Mouse (Mus musculus) CD4-positive helper T cell, adult 2 months (primary cell): ENCODE measurements at regions not wholly inside any gene's neighbourhood (a gene's known extent, or its start where the extent isn't known, plus 50 kb on each side); places are given as distances from the start of the nearest gene placed in this dataset.

Experiments used
- DNase-seq: peaks from one replicate; pipeline ENCODE4 v3.0.0-alpha.2; 2012; ENCODE audit warnings: low read depth, missing footprints, low spot score

DNA sequence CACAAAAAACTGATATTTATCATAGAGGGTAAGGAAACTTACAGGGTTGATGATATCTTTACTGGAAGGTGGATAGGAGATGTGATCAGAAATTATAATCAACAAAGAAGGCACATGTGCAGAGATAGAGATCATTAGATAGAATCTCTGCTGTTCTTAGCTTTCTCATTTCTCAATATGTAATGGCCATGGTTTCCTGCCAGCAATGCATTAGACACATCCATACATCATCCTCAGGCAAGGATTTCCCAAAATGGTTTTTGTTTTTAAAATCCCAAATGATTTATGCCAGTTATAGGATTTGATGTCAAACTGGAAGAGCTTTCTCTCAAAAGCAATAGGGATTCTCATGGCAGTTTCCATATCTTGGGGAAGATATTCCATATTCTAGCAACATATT is 52.0 kb upstream of the C030005K15Rik start:
- no peak for DNase-seq

DNA sequence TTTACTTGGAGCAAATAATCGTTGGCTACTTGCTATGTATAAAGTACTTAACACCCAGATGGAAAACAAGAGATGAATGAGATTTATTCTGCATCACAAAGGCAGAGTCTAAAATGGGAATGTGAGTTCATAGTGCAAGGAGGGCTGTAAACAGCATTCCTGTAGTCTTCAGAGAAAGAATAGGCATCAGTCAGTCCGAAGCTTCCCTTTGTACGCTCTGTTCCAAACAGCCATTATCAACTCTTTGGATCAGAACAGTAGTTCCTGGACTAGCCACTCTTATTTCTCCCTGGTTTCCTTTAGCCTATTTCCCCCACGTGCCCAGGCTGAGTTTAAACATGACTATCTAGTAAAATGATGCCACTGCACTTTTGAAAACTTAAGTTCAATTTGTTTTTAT is 52.8 kb upstream of the C030005K15Rik start:
- DNase-seq, result no peak

DNA sequence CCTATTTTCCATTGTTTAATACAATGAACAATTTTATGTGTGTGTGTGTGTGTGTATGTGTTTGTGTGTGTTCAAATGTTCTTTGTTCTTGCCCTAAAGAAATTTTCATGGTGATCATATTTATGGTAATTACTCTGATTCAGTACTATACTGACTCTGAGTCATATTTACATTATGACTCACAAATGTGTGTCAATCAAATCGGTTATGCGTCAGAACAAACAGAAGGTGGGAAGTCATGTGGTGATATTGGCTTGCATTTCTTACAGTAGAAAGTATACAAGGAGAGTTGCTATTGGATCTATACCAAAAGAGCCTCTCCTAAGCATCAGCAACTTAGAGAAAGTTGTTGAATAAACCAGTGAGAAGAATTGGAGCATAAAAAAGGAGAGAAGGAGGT is 67.2 kb upstream of the C030005K15Rik start:
- no peak for DNase-seq

DNA sequence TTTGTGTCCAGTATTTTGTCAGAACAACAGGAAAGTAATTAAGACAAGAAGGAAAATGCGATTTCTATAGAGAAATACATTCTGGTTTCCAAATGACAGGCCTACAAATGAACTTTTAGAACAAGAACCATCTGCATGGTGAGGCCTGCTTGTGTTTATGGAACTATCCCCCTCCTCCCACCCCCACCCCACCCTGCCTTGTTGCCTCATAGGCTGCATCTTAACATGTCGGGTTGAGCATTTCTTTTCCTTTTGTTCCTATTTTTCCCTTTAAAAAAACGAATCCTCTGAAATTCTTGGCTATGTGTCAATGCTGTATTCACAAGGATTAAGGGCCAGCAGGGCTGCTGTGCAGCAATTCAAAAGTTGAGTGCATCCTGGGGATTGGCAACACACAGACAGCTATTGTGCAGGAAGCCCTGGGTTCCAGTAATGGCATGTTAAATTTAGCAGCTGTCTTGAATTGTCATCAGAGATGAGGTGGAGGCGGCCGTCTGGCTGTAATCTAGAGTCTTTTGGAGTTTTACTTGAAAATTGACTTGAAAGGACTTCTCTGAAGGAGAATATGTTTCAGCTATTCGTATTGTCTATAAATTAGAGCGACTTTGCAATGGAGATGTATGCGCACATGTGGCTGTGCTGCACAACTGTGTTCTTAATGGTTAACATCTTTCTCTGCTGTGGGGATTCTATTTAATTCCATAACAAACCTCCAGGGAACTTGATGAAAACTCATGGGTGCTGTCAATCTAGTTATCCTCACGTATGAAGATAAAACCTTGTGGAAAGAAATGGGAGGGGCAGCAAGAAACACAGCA is 75.1 kb upstream of the C030005K15Rik start:
- DNase-seq, result no peak

DNA sequence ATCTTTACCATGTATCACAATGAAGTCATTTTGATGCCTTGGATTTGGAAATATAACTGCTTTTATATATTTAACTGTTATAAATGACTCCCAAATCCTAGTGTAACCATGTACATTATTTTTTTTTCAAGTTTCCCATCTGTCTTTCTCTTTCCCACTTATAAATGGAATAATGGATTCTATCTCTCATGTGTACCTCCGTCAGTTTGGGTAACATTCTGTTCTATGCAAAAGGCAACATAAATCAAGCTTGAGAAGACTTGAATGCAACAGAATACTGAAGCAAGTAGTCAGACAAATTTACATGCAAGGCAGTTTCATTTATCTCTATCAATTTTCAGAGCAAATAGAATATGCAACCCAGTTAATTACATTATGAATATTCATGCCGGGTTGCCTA is 81.4 kb upstream of the C030005K15Rik start:
- DNase-seq, result no peak

DNA sequence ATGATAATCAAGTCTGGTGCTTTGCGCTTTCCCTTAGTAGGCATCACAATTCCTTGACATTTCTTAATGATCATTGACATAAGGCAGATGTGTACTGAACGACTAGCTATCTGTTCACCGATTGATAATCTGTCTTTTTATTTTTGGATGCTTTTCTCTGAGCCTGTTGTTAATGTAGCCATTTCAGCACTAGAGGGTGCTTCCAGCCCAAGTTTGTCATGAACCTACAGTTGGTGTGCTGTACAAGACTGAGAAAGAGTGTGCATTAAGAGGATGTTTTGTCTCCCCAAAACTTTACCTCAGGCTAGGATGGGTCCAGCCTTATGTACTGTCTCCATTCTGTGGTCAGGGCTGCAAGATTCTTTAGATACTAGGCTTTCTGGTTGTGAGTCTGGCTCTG is 116.0 kb upstream of the C030005K15Rik start:
- no peak for DNase-seq

DNA sequence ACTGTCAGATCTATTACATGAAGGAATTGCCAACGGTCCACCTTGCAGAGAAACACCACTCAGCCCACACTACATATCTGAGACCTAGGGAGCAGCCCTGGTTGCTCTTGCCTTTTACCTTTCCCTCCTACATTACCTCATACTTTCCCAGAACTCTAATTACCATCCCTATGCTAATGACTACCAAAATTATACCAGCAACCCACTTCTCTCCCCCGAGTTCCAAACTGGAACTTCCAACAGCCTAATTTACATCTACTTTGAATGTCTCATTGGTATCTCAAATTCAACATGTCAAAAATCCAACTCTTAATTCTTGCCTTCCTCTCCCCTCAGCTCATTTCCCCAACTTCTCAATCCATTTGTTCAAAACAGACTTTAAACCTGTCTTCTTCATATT is 124.9 kb upstream of the C030005K15Rik start:
- DNase-seq, result no peak

DNA sequence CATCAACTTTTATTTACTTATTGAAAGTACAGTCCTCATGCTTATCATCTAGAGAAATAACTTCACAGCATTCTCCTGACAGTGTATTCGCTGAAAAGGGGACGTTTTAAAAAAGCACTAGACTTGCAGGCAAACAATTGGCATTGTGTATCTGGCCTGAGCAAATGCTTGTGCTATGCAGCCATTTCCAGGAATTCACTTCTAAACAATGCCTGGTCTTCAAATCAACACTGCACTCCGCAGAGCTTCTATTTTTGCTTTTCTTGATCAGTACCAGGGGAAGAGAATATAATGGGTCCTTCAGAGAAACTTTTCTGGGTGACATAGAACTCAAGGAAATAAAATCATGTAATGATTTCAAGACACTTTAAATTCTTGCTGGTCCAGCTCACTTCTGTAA is 150.5 kb upstream of the C030005K15Rik start:
- DNase-seq, result no peak

DNA sequence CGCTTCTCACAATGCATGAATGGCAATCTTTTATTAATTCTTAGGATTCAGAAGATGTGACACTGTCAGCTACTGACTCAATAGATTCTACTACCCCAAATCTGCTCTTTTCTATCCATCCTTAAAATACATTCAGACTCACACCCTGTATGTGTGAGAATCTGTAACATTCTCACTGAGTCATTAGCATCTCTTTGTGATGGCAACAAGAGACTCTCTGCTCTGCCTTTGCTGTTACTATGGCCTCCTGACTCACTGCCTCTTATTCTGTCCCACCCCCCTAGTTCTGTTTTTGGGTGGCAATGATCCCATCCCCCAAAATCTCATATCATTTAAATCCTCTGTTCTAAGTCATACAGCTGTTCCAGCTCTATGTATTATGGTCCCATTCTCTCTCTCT is 159.5 kb upstream of the C030005K15Rik start:
- no peak for DNase-seq

DNA sequence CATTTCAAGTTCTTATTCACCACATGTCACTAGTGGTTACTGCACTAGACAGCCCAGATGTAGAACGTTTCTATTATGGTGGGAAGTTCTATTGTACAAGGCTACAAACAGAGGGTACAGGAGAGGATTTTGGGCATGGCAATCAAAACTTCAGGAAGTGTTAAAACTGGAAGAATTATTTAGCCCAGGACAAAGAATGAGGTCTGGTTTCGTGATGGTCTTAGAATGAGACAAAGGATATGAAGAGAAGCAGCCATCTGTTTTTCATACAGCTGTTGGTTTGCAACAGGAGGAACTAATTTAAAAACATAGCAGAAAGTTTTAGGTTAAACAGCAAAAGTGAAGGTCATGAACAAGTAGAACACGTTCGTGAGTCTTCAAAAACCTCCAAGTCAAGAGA is 179.2 kb upstream of the C030005K15Rik start:
- no peak for DNase-seq

DNA sequence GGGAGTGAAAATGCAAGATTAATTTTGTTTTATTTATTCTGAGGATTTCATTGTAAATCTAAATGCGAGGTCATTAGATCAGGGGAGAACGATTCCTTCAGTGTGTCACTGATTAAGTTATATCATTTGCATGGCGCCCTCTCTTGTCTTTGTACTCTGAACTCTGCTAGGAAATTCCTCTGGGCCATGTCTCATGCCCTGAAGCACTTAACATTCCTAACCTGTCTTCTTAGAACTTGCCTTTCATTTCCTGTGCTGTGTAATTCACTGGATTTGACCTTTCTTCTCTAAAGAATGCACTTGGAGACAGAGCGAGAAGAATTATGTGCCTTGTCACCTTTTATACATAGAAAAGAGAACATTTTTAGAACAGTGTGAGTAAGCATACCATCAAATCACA is 199.0 kb upstream of the C030005K15Rik start:
- DNase-seq, result no peak

DNA sequence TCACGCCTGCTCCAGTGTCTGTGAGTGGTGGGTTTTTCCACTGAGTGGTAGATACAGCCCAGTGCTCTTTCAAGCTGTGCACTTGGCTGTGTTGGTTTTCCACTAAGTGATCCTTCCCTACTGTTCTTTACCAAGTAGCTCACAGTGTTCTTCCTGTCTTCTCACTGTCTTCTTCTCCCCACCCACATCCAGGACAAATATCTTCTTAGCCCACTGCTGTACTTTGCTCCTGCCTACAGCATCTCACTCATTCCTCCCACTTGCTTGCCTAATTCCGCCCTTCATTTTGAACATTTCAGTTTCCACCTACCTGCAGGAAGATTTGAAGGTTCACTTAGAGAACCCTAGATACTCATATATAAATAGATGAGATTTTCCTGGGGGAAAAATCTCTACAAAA is 213.8 kb upstream of the C030005K15Rik start:
- DNase-seq, result no peak

DNA sequence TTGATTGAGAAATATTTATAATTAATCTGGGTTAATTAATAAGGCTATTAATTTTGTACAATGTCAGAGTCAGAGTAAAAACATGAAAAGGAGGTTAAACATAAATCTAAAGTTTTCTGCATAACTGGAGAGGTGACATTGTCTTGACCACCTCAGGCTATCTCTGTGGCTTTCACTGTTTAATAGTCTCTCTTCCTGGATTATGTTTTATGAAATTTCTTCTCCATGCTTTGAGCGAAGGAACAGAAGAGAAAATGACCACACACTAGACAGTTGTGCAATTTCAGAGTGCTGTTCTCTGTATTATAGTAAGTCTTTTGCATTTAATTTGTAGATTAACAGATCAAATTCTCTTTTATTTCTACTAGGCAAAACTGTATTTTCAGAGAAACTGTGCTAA is 239.3 kb upstream of the C030005K15Rik start:
- no peak for DNase-seq

DNA sequence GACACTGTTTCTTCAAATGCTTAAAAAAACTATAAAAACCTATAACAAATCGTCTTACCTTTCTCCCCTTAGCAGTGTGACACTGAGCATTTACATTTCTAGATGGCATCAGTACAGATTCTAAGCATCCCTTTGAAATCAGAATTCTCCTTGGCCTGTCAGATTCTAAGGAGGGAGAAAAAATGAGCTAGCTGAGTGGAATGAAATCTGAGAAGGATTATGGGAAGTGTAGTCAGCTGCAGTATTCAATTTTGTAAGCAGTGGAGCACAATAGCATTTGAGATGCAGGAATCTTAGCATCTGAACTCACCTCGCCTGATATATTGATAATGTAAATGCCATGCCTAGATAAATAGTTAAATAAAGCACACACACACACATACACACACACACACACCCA is 240.4 kb upstream of the C030005K15Rik start:
- no peak for DNase-seq

DNA sequence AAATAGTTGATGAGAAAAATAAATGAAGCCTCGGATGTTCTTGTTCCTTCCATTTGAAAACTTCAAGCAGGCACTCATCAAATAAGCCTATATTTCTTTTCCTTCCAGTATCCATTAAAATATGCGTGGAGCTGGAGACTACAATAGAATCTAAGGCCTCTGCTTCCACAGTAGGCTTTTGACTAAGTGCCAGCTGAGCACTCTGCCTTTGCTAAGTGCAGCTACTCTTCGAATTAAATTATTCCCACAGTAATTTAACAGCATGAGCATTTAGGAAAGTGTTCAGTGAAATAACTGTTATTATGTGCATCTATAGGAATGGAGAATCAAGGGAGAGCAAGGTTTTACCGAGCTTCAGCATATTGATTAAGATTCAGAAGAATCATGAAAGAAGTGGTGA is 280.5 kb upstream of the C030005K15Rik start:
- DNase-seq, result no peak

DNA sequence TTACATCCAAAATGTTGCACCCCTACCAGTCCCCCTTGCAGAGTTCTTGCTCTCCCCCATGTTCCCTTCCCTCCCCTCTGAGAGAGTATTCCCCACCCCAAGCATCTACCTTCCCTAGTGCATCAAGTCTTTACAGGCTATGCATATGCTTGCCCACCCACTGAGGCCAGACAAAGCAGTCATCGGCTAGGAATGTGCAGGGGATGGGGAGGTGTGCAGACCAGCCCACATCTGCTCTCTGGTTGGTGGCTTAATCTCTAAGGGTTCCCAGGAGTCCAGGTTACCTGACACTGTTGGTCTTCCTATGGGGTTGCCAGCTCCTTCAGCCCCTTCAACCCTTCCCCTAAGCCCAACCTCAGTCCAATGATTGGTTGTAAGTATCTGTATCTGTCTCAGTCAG is 281.8 kb upstream of the C030005K15Rik start:
- DNase-seq, result no peak

DNA sequence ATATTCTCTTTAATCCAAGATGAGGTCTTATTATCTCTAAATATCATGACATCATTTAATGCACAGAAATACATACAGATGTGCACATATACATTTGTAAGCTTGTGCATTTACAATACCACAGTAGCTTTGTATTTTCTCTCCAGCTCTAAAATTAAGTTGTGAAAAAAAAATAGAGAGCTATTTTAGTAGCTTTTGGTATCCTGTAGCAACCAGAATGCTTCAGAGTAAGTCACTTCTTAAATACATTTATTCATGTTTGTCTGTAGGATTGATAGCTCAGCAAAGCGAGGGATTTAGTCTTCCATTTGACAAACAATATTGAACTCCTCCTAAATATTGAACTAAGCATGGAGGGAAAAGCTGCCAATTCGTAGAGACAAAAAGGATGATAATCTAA is 286.4 kb upstream of the C030005K15Rik start:
- no peak for DNase-seq

DNA sequence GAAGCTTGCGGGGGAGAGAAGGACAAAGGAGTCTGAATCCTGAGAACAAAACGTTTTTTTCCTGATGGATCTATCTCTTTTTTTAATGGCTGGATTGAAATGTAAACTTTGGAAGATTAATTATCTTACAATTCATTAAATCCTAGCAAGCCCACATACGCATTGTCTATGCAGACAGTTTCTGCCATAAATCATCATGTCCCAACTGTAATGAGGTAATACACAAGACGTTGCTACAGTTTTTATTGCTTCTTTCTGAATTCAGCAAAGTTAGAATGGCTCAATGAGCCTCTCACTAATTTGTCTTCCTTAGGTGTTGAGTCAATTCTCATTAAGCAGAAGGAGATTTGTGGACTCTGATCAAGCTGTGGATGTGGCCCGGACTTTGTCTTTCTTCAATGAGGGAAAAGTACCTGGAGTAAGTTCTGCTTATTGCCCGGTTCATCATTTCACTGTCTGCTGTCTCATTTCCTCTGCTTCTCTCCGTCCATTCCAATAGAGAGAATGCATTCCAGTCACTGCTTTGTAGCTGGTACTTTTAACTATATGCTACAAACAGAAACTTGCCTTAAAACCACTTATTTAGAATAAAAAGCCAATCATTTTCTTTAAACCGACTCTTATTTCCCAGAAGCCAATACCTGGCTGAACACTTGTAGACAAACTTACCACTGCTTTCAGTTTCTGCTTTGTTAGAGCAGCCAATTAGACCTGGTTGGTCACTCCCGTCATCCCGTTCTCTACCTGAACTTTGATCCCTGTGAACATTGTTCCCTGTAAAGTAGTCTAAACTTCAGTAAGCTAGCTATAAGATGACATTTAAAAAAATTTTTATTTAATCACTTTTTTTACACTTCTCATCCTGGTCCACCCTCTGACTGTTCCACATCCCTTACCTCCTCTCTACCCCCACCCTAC is 288.7 kb upstream of the C030005K15Rik start:
- no peak for DNase-seq

DNA sequence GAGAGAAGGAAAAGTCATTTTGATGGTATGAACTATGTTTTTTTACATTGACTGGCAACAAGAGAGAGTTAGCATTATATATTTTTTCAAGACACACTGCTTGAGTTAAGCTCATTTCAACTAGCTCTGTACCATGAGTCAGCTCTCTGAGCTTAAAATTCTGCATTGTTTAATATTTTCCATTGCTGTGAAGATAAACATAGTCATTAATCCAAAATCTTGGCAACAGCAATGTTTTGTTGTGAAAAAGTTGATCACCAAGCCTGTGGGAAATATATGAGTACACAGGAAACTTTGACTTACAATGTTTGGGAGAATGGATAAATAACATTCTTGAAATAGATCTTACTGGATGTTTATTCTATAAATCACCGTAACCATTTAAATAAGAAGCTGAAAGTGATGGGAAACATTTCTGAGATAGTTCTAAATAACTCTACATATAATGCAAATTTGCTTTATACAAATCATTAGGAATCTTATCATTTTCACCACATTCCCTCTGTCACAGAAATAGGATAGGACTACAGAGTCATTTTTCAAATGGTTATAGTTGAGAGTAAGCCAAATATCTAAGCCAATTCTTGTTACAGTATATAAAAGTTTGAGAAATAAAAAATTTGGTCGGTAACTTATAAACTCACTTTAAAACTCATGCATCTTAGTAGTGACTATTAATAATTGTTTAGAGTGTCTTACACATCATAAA is 290.2 kb upstream of the C030005K15Rik start:
- no peak for DNase-seq

DNA sequence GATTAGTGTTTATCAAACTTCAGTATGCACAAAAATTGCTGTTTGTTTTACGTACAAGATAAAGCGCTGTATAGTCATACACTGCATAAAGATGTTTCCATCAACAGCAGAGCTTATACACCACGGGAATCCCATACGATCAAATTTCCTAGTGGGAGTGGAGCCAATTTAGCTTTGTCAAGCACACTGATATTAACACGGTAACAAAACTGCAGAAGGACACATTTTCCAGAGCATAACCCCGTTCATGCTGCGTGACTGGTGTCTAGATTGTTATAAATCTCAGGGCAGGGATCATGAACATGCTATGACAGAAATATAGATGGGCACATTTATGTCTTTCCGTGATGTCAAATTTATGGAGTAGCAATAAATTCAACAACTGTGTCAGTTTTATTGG is 302.6 kb upstream of the C030005K15Rik start:
- DNase-seq, result no peak

DNA sequence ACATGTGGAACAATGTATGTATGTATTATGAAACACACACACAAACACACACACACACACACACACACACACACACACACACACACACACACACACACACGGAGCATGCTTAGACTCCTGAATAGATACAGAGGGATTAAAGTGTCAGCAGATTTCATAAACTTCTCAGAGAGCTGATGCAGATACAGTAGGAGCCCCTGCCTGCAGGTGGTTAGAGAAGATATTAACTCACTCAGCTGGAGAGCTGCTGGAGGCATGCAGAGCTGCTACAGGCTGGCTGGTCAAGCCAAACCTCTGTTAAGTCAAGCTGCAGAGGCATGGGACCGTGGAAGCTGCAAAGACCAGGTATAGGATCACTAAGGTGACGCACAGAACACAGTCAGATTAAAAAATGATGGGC is 303.1 kb upstream of the C030005K15Rik start:
- DNase-seq, result no peak

DNA sequence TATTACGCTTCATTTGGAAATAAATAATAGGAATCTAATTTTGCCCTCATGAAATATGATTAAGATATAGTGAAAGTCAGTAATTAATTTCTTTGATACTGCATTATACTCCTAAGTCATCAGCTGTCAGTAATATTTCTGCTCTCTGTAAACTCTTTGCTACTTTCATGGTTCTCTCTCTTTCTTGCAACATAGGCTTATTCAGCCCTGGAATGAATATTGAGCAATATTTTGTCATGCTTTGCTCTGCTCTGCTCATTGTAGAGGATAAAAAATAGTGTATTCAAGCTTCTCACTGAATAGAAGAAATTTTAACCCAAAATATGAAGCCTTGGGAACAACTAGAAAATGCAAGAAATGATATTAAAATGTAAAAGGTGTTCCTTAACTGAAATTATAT is 306.1 kb upstream of the C030005K15Rik start:
- no peak for DNase-seq
